Mouse (Mus musculus) right cerebral cortex, postnatal 14 days (tissue): ENCODE measurements around the gene Lrsam1.

Experiments used
- DNase-seq: peaks from one replicate; pipeline ENCODE4 v3.0.0; 2022

Gene Lrsam1

GRCm38 (mm10) chr2:32923551-32924250, 37.7 kb downstream of the Lrsam1 start:
- DNase-seq = no peak

GRCm38 (mm10) chr2:32922564-32922963, 38.9 kb downstream of the Lrsam1 start:
- no peak for DNase-seq

- DNase-seq = no peak
Observed at GRCm38 (mm10) chr2:32921801-32922380, 39.5 kb downstream of the Lrsam1 start.

- no peak for DNase-seq
Observed at GRCm38 (mm10) chr2:32921235-32921634, 40.2 kb downstream of the Lrsam1 start.

- DNase-seq = no peak
Observed at GRCm38 (mm10) chr2:32918391-32918790, 43.0 kb downstream of the Lrsam1 start.

- DNase-seq = peak; percentile 56
Observed at GRCm38 (mm10) chr2:32917526-32917925, 43.9 kb downstream of the Lrsam1 start.

- DNase-seq = no peak
Observed at GRCm38 (mm10) chr2:32914896-32915295, 46.5 kb downstream of the Lrsam1 start.

- no peak for DNase-seq
Observed at GRCm38 (mm10) chr2:32914362-32914761, 47.1 kb downstream of the Lrsam1 start.

GRCm38 (mm10) chr2:32912210-32912804, 49.1 kb downstream of the Lrsam1 start:
- DNase-seq = peak; percentile 84

- no peak for DNase-seq
Observed at GRCm38 (mm10) chr2:32911639-32912182, 49.7 kb downstream of the Lrsam1 start.

GRCm38 (mm10) chr2:32908796-32909195, 52.6 kb downstream of the Lrsam1 start:
- no peak for DNase-seq

GRCm38 (mm10) chr2:32908272-32908671, 53.1 kb downstream of the Lrsam1 start:
- peak; percentile 60 for DNase-seq

- DNase-seq = no peak
Observed at GRCm38 (mm10) chr2:32907442-32907841, 54.0 kb downstream of the Lrsam1 start.

GRCm38 (mm10) chr2:32905297-32905696, 56.1 kb downstream of the Lrsam1 start:
- no peak for DNase-seq

- no peak for DNase-seq
Observed at GRCm38 (mm10) chr2:32904637-32905036, 56.8 kb downstream of the Lrsam1 start.

GRCm38 (mm10) chr2:32903470-32903869, 57.9 kb downstream of the Lrsam1 start:
- no peak for DNase-seq

- DNase-seq = no peak
Observed at GRCm38 (mm10) chr2:32902126-32902525, 59.3 kb downstream of the Lrsam1 start.

- DNase-seq = no peak
Observed at GRCm38 (mm10) chr2:32898983-32899382, 62.4 kb downstream of the Lrsam1 start.

GRCm38 (mm10) chr2:32896507-32897147, 64.8 kb downstream of the Lrsam1 start:
- DNase-seq = no peak

- DNase-seq = no peak
Observed at GRCm38 (mm10) chr2:32895606-32896106, 65.8 kb downstream of the Lrsam1 start.

- DNase-seq = no peak
Observed at GRCm38 (mm10) chr2:32894097-32894496, 67.3 kb downstream of the Lrsam1 start.

- no peak for DNase-seq
Observed at GRCm38 (mm10) chr2:32892490-32892889, 68.9 kb downstream of the Lrsam1 start.

GRCm38 (mm10) chr2:32891278-32891677, 70.1 kb downstream of the Lrsam1 start:
- DNase-seq = no peak
